Mouse (Mus musculus): ENCODE data around the gene Zfp638. TPM values are rescaled to one million over a fixed set of nuclear protein-coding genes. Genes with fewer than 3 reads are reported as not detected.
A peak's percentile ranks its signal among the peaks of the same experiment; 100 is the strongest.

Gene Zfp638
- polyA plus RNA-seq, 1 experiment from 2014 or later = 94.4 TPM

- 62% methylated on average over 2 of the region's 2 CpGs for WGBS
- Histone ChIP-seq H3K36me3 (ENCODE audit: control insufficient read depth, insufficient read depth, low read length) (peaks cover 16% of the 10 kb centered on the region), H3K27me3 (ENCODE audit: control insufficient read depth, insufficient read depth, low read length) (no peaks in the 10 kb centered on the region), H3K9ac (replicated peaks; ENCODE audit: low read depth, low read length) (no peak overlapping the region), H3K27ac (ENCODE audit: low read length) (no peak overlapping the region), H3K4me2 (replicated peaks; ENCODE audit: low read depth, low read length) (no peak overlapping the region), H3K9me3 (ENCODE audit: control insufficient read depth, low read depth, low read length) (no peaks in the 10 kb centered on the region), H3K4me3 (ENCODE audit: low read depth, low read length) (no peak overlapping the region), H3K4me1 (ENCODE audit: control insufficient read depth, insufficient read depth, low read length) (no peaks in the 10 kb centered on the region)
- no peak for ATAC-seq (ENCODE audit: insufficient number of reproducible peaks, insufficient read depth, low FRiP score, low read depth)
Observed at GRCm38 (mm10) chr6:83928225-83928624, 61.3 kb downstream of the Zfp638 start.

- H3K4me1 ChIP-seq (ENCODE audit: control insufficient read depth, insufficient read depth, low read length) = no peaks in the 10 kb centered on the region
- no peaks in the 10 kb centered on the region for H3K9me3 ChIP-seq (ENCODE audit: control insufficient read depth, low read depth, low read length)
- H3K4me2 ChIP-seq (replicated peaks; ENCODE audit: low read depth, low read length) = no peak overlapping the region
- peaks cover 30% of the 10 kb centered on the region for H3K36me3 ChIP-seq (ENCODE audit: control insufficient read depth, insufficient read depth, low read length)
- H3K27me3 ChIP-seq (ENCODE audit: control insufficient read depth, insufficient read depth, low read length) = no peaks in the 10 kb centered on the region
- no peak for ATAC-seq (ENCODE audit: insufficient number of reproducible peaks, insufficient read depth, low FRiP score, low read depth)
- no peak overlapping the region for H3K27ac ChIP-seq (ENCODE audit: low read length)
- no peak overlapping the region for H3K4me3 ChIP-seq (ENCODE audit: low read depth, low read length)
- 99% methylated on average over 2 of the region's 2 CpGs for WGBS
- H3K9ac ChIP-seq (replicated peaks; ENCODE audit: low read depth, low read length) = no peak overlapping the region
Observed at GRCm38 (mm10) chr6:83939492-83939891, 72.6 kb downstream of the Zfp638 start.

GRCm38 (mm10) chr6:83942806-83943205, 75.9 kb downstream of the Zfp638 start:
- H3K9ac ChIP-seq (replicated peaks; ENCODE audit: low read depth, low read length) = no peak overlapping the region
- WGBS = 93% methylated on average over 13 of the region's 13 CpGs
- no peaks in the 10 kb centered on the region for H3K4me1 ChIP-seq (ENCODE audit: control insufficient read depth, insufficient read depth, low read length)
- no peaks in the 10 kb centered on the region for H3K27me3 ChIP-seq (ENCODE audit: control insufficient read depth, insufficient read depth, low read length)
- peaks cover 46% of the 10 kb centered on the region for H3K36me3 ChIP-seq (ENCODE audit: control insufficient read depth, insufficient read depth, low read length)
- no peak overlapping the region for H3K4me2 ChIP-seq (replicated peaks; ENCODE audit: low read depth, low read length)
- H3K9me3 ChIP-seq (ENCODE audit: control insufficient read depth, low read depth, low read length) = no peaks in the 10 kb centered on the region
- no peak overlapping the region for H3K27ac ChIP-seq (ENCODE audit: low read length)
- H3K4me3 ChIP-seq (ENCODE audit: low read depth, low read length) = no peak overlapping the region
- no peak for ATAC-seq (ENCODE audit: insufficient number of reproducible peaks, insufficient read depth, low FRiP score, low read depth)

GRCm38 (mm10) chr6:83953603-83954002, 86.7 kb downstream of the Zfp638 start:
- H3K9me3 ChIP-seq (ENCODE audit: control insufficient read depth, low read depth, low read length) = no peaks in the 10 kb centered on the region
- no peak overlapping the region for H3K4me3 ChIP-seq (ENCODE audit: low read depth, low read length)
- no peaks in the 10 kb centered on the region for H3K4me1 ChIP-seq (ENCODE audit: control insufficient read depth, insufficient read depth, low read length)
- H3K27ac ChIP-seq (ENCODE audit: low read length) = no peak overlapping the region
- no peak overlapping the region for H3K9ac ChIP-seq (replicated peaks; ENCODE audit: low read depth, low read length)
- H3K4me2 ChIP-seq (replicated peaks; ENCODE audit: low read depth, low read length) = no peak overlapping the region
- H3K36me3 ChIP-seq (ENCODE audit: control insufficient read depth, insufficient read depth, low read length) = peaks cover 22% of the 10 kb centered on the region
- no peaks in the 10 kb centered on the region for H3K27me3 ChIP-seq (ENCODE audit: control insufficient read depth, insufficient read depth, low read length)
- ATAC-seq (ENCODE audit: insufficient number of reproducible peaks, insufficient read depth, low FRiP score, low read depth) = no peak

- no peak for ATAC-seq (ENCODE audit: insufficient number of reproducible peaks, insufficient read depth, low FRiP score, low read depth)
- Histone ChIP-seq H3K27me3 (ENCODE audit: control insufficient read depth, insufficient read depth, low read length) (no peaks in the 10 kb centered on the region), H3K4me3 (ENCODE audit: low read depth, low read length) (no peak overlapping the region), H3K9ac (replicated peaks; ENCODE audit: low read depth, low read length) (no peak overlapping the region), H3K4me2 (replicated peaks; ENCODE audit: low read depth, low read length) (no peak overlapping the region), H3K4me1 (ENCODE audit: control insufficient read depth, insufficient read depth, low read length) (no peaks in the 10 kb centered on the region), H3K36me3 (ENCODE audit: control insufficient read depth, insufficient read depth, low read length) (peaks cover 24% of the 10 kb centered on the region), H3K27ac (ENCODE audit: low read length) (no peak overlapping the region), H3K9me3 (ENCODE audit: control insufficient read depth, low read depth, low read length) (no peaks in the 10 kb centered on the region)
- WGBS = 95% methylated on average over 5 of the region's 5 CpGs
Observed at GRCm38 (mm10) chr6:83987642-83988041, 120.7 kb downstream of the Zfp638 start.

GRCm38 (mm10) chr6:84002716-84003115, 135.8 kb downstream of the Zfp638 start:
- H3K27ac ChIP-seq (ENCODE audit: low read length) = no peak overlapping the region
- H3K4me1 ChIP-seq (ENCODE audit: control insufficient read depth, insufficient read depth, low read length) = no peaks in the 10 kb centered on the region
- no peaks in the 10 kb centered on the region for H3K27me3 ChIP-seq (ENCODE audit: control insufficient read depth, insufficient read depth, low read length)
- H3K4me3 ChIP-seq (ENCODE audit: low read depth, low read length) = no peak overlapping the region
- no peak overlapping the region for H3K9ac ChIP-seq (replicated peaks; ENCODE audit: low read depth, low read length)
- no peaks in the 10 kb centered on the region for H3K36me3 ChIP-seq (ENCODE audit: control insufficient read depth, insufficient read depth, low read length)
- 73% methylated on average over 1 of the region's 1 CpGs for WGBS
- H3K9me3 ChIP-seq (ENCODE audit: control insufficient read depth, low read depth, low read length) = no peaks in the 10 kb centered on the region
- no peak overlapping the region for H3K4me2 ChIP-seq (replicated peaks; ENCODE audit: low read depth, low read length)
- ATAC-seq (ENCODE audit: insufficient number of reproducible peaks, insufficient read depth, low FRiP score, low read depth) = no peak

- Histone ChIP-seq H3K9me3 (ENCODE audit: control insufficient read depth, low read depth, low read length) (no peaks in the 10 kb centered on the region), H3K4me1 (ENCODE audit: control insufficient read depth, insufficient read depth, low read length) (peaks cover 6% of the 10 kb centered on the region), H3K4me2 (replicated peaks; ENCODE audit: low read depth, low read length) (no peak overlapping the region), H3K27me3 (ENCODE audit: control insufficient read depth, insufficient read depth, low read length) (no peaks in the 10 kb centered on the region), H3K4me3 (ENCODE audit: low read depth, low read length) (no peak overlapping the region), H3K9ac (replicated peaks; ENCODE audit: low read depth, low read length) (no peak overlapping the region), H3K36me3 (ENCODE audit: control insufficient read depth, insufficient read depth, low read length) (no peaks in the 10 kb centered on the region), H3K27ac (ENCODE audit: low read length) (no peak overlapping the region)
- 89% methylated on average over 4 of the region's 4 CpGs for WGBS
- no peak for ATAC-seq (ENCODE audit: insufficient number of reproducible peaks, insufficient read depth, low FRiP score, low read depth)
Observed at GRCm38 (mm10) chr6:84004295-84004694, 137.4 kb downstream of the Zfp638 start.

- peaks cover 24% of the 10 kb centered on the region for H3K4me1 ChIP-seq (ENCODE audit: control insufficient read depth, insufficient read depth, low read length)
- H3K27ac ChIP-seq (ENCODE audit: low read length) = no peak within 1 kb of the TSS
- H3K27me3 ChIP-seq (ENCODE audit: control insufficient read depth, insufficient read depth, low read length) = no peaks in the 10 kb centered on the region
- 1% methylated on average over 41 of the region's 41 CpGs for WGBS
- peak within 1 kb of the TSS; percentile 32 for H3K4me3 ChIP-seq (ENCODE audit: low read depth, low read length)
- H3K36me3 ChIP-seq (ENCODE audit: control insufficient read depth, insufficient read depth, low read length) = no peaks in the 10 kb centered on the region
- H3K9me3 ChIP-seq (ENCODE audit: control insufficient read depth, low read depth, low read length) = no peaks in the 10 kb centered on the region
- H3K9ac ChIP-seq (replicated peaks; ENCODE audit: low read depth, low read length) = no peak within 1 kb of the TSS
- H3K4me2 ChIP-seq (replicated peaks; ENCODE audit: low read depth, low read length) = peak within 1 kb of the TSS; percentile 67
- peak; percentile 43; the same call in 1 of the 2 replicates for ATAC-seq (ENCODE audit: insufficient number of reproducible peaks, insufficient read depth, low FRiP score, low read depth)
Observed at GRCm38 (mm10) chr6:84008363-84009171, 141.7 kb downstream of the Zfp638 start, which contains the start of gene Dysf. Gene Dysf, plus strand, starts transcription at chr6:84008590.

All from stomach, embryonic 14.5 days (tissue).